Mouse (Mus musculus) left cerebral cortex, postnatal 10 days (tissue): ENCODE data around the gene 2010109A12Rik. TPM values are rescaled to one million over a fixed set of nuclear protein-coding genes. Genes with fewer than 3 reads are reported as not detected.

Experiments used
- DNase-seq, 2 experiments: peaks; one replicate each; pipeline ENCODE4 v3.0.0; 2021 to 2022; ENCODE audit warnings: low spot score in 2 of 2, mixed read lengths in 1 of 2; ENCODE audit errors: extremely low spot score in 1 of 2
- intact Hi-C: fragments of 180-260 bp; cut with DNase I; formaldehyde crosslinking; loops from one replicate; pipeline ENCODE4 v1.15.1; 2025
- total RNA-seq, 2 experiments: library from RNA; stranded (reverse); gene quantifications; 2 replicates each; pipeline ENCODE4 v1.2.3; 2021

2010109A12Rik gene
- total RNA-seq, 2 experiments from 2014 or later, result 0.95 TPM; not detected in 1

DNA sequence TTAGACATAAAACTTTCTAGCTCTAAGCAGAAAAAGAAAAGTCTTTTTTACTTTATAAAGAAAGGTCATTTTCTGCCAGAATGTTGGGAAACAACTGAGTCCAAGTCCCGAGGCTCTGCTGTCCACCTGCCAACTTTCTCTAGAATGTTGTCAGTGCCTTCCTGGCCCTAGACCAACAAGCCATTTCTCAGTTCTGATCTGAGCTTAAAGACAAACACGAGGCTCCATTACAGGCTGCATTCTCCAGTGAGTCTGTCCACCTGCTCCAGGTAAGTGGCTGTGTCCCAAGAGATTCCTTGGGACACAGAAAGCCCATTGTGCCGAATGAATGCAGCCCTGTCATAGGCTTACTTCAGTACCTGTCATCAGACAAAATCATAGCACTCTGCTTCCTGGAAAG lies 15.3 kb downstream of the 2010109A12Rik start:
- intact Hi-C loops, result no loop called here
- no peak for DNase-seq

DNA sequence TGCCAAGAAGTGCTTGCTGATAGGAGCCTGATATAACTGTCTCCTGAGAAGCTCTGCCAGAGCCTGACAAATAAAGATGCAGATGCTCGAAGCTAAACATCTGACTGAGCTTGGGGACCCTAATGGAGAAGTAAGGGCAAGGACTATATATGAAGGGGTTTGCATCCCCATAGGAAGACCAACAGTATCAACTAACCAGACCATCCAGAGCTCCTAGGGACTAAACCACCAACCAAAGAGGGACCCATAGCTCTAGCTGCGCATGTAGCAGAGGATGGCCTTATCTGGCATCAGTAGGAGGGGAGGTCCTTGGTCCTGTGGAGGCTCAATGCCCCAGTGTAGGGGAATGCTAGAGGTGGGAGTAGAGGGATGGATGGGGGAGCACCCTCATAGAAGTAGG lies 18.2 kb downstream of the 2010109A12Rik start:
- intact Hi-C loops, result no loop called here
- no peak for DNase-seq

DNA sequence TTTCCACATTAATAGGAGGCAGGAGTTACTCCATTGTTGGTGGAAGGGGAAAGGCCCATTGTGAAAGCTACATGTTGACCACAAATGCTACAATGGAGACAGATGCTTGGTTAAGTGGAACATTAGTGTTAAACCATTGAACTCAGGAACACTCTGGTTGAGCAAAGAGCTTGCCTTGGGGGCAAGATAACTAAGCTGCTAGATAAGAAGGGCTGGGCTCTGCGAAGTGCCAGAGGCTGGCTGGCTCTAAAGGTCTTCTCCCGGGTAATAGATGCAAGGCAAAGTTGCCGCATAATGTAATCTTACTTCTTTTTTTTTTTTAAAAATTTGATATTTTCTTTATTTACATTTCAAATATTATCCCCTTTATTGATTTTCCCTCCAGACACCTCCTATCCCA lies 20.8 kb downstream of the 2010109A12Rik start:
- no peak for DNase-seq
- intact Hi-C loops, result no loop called here

DNA sequence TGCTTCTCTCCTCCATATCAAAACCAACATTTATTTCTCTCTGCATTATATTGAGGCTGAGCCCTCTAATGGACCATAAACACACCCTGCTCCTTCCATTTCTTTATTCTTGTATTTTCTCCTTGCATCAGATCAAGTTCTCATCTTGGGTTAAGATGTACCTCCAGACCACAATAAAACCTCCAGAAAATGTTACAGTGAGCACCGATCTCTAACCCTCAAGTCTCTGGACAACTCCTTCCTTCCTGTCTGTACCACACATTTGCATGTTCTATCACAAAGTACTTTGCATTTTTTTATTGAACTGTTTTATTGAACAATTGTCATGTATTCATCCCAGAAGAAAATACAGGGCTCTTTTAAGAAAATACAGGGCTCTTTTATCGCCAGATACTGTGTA lies 23.2 kb downstream of the 2010109A12Rik start:
- no peak for DNase-seq
- intact Hi-C loops, result no loop called here

DNA sequence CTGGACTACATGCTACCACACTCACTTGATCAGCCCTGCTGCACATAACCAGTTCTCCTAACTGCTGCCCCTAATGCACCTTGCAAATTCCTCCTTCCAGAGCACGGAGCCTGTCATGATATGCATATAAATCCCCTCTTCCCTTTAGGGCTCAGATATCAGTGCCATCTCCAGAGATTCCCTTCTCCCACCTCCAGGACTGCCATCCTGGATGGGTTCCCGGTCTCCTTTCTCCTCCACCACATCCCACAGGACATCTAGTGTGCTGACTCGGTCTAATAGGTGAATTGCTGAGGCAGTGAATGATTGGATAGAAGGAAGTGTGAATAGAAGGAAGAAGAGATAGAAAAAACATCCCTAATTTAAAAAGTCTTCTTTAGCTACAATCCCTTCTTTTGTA lies 25.4 kb downstream of the 2010109A12Rik start:
- intact Hi-C loops, result no loop called here

DNA sequence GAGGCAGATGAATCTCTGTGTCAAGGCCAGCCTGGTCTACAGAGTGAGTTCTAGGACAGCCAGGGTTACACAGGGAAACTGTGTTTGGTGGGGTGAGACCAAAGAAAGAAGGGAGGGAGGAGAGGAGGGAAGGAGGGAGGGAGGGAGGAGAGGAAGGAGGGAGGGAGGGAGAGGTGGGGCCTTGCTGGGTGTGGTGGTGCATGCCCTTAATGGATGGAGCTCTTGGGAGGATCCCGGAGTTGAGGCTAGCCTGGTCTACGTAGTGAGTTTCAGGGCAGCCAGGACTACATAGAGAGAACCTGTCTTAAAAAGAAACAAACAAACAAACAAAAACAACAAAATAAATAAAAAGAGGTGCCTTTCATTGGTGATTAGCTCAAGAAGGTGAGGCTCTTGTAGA lies 26.5 kb downstream of the 2010109A12Rik start:
- intact Hi-C loops, result no loop called here

More for the DNA sequence above, 25.4 kb downstream of the 2010109A12Rik start:
- no peak for DNase-seq

DNA sequence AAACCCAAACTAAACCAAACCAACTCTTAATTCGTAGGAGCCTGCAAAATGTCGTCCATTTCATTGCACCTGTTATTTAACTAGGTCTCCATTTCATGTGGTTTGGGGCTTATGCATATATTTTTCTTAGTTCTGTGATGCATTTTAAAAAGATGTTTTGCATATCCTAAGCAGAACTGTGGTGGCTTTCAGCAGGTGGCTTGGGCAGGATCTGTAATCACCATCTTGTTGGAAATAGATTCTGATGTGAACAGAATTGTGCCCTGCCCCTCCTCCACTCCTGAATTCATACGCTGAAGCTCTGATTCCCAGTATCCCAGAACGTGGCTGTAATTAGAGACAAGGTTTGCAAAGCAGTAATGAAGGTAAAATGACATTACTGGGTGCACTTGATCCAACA lies 27.8 kb downstream of the 2010109A12Rik start:
- intact Hi-C loops, result no loop called here
- no peak for DNase-seq

More for the DNA sequence above, 26.5 kb downstream of the 2010109A12Rik start:
- no peak for DNase-seq

DNA sequence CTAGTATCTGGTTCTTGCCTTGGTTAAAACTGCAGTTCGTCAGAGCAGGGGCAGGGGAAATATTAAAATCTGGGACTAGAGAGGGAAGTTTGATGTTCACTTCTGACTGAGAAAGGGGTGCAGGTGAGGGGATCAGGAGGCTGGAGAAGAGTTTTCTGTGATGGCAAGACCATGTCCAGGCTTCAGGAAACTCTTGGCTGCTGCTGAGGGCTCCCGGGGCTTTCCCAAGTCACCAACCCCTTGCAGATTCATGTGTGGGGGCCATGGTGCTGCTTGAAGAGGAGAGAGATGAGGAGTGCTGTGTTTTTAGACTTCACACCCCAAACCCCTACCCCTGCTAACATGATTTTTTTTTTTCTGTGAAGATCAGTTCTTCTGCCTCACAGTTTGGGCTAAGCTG lies 28.3 kb downstream of the 2010109A12Rik start:
- DNase-seq, result no peak
- intact Hi-C loops, result no loop called here

DNA sequence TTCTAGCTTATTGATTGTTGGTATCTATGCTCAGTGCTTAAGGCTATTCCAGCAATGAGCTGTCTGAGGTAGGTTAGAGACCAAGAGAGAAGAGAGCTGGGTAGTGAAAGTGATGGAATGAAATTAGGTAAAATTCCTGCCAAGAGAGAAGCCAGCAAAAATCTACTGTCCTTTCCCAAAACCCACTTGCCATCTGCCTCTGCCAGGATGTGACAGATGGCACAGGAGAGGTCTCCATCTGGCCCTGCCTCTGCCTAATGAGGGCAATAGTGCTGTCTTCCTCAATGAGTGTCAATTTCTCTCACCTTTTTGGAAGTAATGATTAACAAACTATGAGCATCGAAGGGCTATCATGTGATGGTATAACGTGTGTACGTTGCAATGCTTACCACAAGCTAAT lies 29.6 kb downstream of the 2010109A12Rik start:
- intact Hi-C loops, result no loop called here
- DNase-seq, result no peak

DNA sequence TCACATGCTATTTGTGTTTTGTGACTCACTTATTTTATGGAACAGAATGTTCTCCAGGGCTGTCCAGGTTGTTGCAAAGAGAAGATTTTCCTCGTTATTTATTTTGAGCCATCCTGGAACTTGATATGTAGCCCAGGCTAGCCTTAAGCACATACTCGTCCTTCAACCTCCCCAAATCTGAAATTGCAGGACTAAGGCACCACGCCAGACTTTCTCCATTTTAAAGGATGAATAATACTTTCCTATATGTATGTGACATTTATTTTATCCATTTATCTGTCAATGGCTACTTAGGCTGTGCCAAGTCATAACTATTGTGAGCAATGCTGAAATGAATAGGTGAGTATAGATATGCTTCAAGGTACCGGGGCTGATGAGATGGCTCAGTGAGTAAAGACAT lies 30.2 kb downstream of the 2010109A12Rik start:
- intact Hi-C loops, result no loop called here

DNA sequence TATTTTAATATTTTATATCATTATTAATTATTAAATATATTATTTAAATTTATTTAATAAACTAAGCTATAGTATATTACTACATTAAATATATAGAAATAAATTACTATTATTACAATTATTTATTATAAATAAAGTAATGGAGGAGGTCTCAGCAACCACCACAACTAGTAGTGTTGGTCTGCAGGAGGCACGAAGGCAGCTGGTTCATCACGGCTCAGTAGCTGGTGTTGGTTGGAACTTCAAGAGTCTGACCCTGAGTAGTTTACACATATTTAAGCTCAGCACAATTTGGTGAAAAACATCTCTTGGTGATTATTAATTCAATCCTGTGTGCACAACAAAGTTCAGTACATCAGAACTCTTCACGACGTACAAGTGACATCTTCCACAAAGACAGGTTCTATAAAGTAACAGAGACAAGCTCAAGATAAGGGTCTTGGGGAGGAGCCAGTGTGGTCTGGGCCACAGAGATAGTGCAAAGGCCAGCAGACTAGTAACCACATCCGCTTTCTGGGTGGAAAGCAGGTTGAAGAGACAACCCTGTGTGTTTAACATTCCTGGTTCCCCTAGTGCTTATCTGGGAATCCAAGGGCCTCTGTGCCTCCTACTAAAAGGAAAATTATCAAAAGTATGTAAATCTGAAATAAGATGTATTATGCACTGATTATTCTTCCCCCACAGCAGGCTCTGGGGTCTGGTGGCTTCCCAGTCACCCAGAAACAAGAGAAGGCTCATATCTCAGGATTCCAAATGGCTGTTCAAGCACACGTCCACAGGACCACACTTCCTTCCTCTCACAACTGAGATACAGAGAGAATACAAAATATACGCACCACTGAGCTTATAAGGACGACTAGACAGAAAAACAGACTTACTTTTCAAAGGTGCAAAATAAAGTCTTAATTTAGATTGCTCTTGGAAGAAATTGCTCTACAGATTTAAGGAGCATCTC lies 33.5 kb downstream of the 2010109A12Rik start:
- intact Hi-C loops, result no loop called here
- DNase-seq, result no peak

More for the DNA sequence above, 30.2 kb downstream of the 2010109A12Rik start:
- no peak for DNase-seq

DNA sequence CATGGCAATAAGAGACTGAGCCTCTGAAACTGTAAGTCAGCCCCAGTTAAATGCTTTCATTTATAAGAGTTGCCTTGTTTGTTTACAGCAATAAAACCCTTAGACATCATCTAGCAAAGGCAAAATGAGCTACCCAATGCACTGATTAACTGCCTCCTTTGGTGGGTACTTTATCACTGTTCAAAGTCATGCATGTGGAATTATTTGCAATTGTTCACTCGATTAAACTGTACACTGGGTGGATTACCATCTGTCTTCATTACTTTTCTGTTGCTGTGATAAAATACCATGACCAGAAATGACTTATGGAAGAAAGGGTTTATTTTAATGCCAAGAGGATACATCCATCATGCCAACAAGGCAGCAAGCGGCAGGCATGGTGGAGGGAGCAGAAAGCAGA lies 39.0 kb downstream of the 2010109A12Rik start:
- intact Hi-C loops, result no loop called here
- DNase-seq, result no peak

DNA sequence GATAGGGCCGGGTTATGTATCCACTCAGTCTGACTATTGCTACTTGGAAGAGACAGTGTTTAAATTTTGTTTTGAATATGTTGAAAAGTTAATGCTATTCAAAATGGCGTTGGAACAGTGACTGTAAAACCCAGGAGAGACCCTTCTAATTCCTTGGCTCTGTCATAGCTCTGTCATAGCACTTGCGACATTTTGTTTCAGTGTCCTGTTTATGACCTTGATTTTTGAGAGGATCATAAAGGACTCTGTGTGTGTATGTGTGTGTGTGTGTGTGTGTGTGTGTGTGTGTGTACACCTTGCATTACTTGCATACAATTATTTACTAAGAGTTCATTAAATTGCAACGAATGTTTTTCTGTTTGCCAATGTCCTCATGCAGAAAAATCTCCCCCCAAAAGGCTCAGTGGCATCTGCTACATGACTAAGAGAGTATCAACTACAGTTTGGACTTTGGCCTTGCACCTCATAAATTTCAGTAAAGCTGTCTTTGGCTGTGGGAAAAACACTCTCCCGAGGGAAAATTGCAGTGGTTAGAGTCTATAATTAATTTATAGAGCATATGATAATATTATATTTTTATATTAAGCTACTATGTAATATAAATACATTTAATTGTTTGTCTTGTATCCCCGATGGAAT lies 43.7 kb downstream of the 2010109A12Rik start:
- intact Hi-C loops, result no loop called here

DNA sequence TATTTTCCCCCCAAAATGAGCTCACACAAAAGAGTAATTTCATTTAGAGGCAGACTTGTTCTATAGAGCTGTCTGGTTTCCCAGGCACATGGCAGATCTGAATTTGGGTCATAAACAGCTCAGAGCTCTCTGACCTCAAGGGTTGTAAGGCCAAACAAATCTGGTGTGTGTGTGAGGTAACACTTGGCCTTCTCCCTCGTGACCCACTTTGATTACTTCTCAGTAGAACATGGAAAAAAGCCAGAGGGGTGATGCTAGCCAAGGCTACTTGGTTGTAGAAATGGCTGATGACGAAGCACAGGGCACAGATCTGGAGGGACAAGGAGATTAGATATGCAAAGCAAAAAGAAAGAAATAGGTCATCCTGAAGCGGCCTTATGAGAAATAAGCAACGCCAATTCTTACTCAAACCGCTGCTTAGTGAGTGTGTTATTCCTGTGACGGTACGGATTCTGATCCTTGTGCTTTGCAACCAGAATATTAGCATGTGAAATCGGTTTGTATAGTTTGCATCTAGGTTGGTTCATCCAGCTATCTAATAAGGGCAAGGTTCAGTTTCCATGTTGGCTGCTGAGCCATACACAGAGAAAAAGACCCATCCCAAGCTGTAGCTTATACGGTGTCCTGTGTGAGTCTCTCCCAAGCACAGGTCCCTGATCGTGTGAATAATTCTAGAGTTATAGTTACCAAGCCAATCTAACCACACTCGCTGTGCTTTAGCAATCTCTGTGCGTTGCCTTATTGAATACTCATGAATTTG lies 44.9 kb downstream of the 2010109A12Rik start:
- intact Hi-C loops, result no loop called here
- no peak for DNase-seq

More for the DNA sequence above, 43.7 kb downstream of the 2010109A12Rik start:
- DNase-seq, result no peak

DNA sequence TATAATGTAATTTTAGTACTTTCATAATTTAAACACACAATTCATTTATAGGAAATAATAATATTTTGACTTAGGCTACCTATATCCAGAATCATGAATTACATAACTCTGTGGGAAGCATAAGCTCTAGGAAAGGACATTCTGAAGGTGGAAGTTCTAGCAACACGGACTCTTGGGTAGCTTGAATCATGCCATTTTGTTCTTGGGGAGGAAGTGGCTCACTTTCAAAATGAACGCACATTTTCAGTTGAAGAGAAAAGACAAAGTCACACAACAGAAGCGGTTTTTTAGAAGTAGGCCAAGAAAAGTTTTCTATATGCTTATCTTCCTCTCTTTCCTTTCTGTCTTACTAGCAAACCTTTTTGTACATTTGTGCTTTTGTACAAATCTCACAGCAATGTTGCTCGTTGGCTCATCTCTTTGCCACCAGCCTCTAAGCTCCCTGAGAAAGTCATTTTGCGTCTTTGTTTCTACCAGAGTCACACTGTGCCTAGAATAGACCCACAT lies 49.5 kb downstream of the 2010109A12Rik start:
- intact Hi-C loops, result no loop called here
- no peak for DNase-seq

DNA sequence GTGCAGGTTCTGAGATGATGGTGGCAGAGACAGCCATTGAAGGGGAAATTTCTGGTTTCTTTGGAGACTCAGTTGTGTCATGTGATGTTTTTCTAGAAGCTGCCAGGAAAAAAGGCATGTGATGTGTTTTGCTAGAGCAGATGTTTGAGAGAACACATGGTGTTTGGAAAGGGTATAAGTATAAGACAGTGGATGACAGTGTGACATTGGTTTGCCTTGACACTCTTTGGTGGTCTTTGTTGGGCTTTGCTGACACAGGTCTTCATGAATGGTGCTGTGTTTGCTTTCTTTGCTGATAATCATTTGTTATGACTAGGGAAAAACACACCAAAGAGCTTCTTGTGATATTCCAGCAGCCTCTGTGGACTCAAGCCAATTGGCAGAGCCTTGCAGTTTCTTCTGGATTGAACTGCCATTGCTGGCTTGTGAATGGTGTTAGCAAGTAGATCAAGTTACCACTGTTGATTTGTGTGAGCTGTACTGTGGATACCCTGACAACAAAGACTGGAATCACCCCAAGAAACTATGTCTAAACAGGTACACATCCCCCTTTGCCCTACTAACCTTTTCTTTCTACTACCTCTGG lies 50.6 kb downstream of the 2010109A12Rik start:
- no peak for DNase-seq
- intact Hi-C loops, result no loop called here

DNA sequence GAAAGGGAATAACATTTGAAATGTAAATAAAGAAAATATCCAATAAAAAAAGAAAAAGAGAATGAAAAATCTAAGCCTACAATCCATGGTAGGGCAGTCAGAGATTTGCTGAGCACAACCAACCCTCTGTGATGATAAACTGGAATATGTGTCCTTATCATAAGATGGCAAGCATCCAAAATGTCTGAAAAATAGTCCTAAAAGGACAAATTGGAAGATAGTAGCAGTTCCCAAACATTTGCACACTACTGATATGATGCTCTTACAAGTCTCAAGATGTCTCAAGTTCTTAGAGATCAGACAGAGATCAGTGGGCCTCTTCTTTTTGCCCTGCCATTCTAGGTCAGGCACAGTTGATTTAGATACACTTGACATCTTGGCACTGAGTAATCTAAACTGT lies 53.0 kb downstream of the 2010109A12Rik start:
- intact Hi-C loops, result no loop called here

DNA sequence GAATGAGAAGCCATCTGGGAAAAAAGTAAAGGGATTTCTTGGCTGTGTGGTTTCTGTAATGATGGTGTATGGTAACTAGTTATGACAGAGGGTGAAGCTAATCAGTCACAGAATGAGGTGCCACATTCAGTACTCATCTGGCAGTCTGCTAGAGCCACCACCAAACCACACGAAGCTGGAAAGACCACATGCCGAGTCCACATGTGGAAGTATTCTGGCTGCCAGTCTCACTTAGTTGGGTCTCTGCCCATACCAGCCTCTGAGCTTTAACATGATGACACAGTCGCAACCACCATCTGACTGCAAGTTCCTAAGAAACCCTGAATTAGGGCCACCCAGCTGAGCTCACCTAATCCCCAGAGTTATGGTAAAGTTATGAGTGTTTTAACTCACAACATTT lies 54.7 kb downstream of the 2010109A12Rik start:
- intact Hi-C loops, result no loop called here

More for the DNA sequence above, 53.0 kb downstream of the 2010109A12Rik start:
- DNase-seq, result no peak

DNA sequence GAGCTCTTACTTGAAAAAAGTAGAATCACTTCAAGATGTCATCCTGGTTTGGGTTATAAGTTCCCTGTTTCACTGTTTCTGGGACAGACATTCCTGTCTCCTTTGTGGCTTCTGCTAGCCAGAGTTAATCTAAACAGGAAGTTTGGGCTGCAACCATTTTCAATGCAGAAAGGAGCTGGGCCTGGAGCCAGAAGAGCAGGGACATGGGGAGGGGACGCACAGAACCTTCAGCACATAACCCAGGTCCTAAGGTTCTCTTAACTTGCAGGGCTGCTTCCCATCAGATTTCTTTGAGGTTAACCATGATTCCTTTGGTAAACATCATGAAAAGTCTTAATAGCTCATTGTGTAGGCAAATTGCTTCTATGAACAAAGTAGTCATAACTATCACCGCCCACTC lies 56.4 kb downstream of the 2010109A12Rik start:
- peak in 1 of 2 experiments; percentile 66 for DNase-seq
- intact Hi-C loops, result no loop called here

More for the DNA sequence above, 54.7 kb downstream of the 2010109A12Rik start:
- DNase-seq, result no peak
